Mouse (Mus musculus) embryonic fibroblast, embryonic 13.5 days (primary cell): ENCODE measurements around the gene Zfp598.

Source experiments
- CTCF ChIP-seq: IDR thresholded peaks from 2 replicates; pipeline ENCODE4 v1.5.1; 2011; ENCODE audit warnings: mild to moderate bottlenecking, control low read depth, low read length, moderate library complexity, borderline replicate concordance; ENCODE audit not compliant: insufficient read depth
- POLR2A ChIP-seq: IDR thresholded peaks from 2 replicates; pipeline ENCODE4 v1.6.1; 2011; ENCODE audit warnings: low read depth, mild to moderate bottlenecking, control low read depth, low read length, moderate library complexity

GRCm38 (mm10) chr17:24633831-24634230 is 35.7 kb upstream of the Zfp598 start:
- TF ChIP-seq CTCF (no peak), POLR2A (no peak)
